Mouse (Mus musculus): ENCODE measurements around the gene Mdfic.

DNA sequence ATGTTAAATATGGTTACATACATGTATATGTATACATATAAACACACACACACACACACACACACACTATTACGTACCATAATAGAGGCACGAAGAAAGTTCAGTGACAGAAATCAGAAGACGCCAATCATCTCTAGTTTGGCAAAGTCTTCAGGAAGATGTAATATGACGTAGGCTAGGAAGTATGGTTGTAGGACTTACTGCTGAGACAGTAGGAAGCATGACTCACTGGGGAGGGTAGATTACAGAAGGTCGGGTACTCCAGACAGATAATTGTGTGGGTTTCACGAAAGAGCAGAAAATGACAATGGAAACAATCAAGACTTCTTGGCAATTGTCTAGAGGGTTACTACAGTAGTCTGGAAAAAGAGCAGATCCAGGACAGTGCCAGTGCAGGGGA, 6.0 kb downstream of the Mdfic start:
- TF ChIP-seq CTCF (IDR thresholded peaks at IDR 0.05; ENCODE audit: low read depth, low read length): no peak
- no peak for TF ChIP-seq POLR2A (IDR thresholded peaks at IDR 0.05; ENCODE audit: insufficient read depth, low read length)

Data from ES-Bruce4 (cell line).